Mouse (Mus musculus): ENCODE measurements around the gene Nck2. TPM values are rescaled to one million over a fixed set of nuclear protein-coding genes. Genes with fewer than 3 reads are reported as not detected.
"Not testable (repeated sequence)": the region's sequence is repeated elsewhere in the genome, so short reads cannot be mapped to it uniquely, and the experiment has no call there.

The Nck2 gene
- polyA plus RNA-seq, 1 experiment from 2014 or later, result 51.3 TPM

DNA sequence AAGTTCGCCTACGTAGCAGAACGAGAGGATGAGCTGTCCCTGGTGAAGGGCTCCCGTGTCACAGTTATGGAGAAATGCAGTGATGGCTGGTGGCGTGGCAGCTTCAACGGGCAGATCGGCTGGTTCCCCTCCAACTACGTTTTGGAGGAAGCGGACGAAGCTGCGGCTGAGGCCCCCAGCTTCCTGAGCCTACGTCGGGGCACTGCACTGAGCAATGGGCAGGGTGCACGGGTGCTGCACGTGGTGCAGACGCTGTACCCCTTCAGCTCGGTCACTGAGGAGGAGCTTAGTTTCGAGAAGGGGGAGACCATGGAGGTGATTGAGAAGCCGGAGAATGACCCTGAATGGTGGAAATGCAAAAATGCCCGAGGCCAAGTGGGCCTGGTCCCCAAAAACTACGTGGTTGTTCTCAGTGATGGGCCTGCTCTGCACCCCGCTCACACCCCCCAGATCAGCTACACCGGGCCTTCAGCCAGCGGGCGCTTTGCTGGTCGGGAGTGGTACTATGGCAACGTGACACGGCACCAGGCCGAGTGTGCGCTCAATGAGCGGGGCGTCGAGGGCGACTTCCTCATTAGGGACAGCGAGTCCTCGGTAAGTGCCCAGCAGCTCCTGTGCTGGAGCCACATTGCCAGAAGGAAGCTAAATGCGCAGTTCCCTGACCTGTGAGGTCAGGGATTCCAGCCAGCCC lies 109.8 kb downstream of the Nck2 start:
- 89% methylated on average over 37 of the region's 37 CpGs for WGBS
- not testable (repeated sequence) for H3K9me3 ChIP-seq; H3K4me2 ChIP-seq; H3K27ac ChIP-seq; H3K4me3 ChIP-seq; H3K9ac ChIP-seq; H3K27me3 ChIP-seq; ATAC-seq (ENCODE audit: borderline replicate concordance, extremely low read depth, low FRiP score, low TSS enrichment)
- Histone ChIP-seq H3K36me3 (peaks cover 14% of the 10 kb centered on the region; the same call in 1 of the 2 replicates), H3K4me1 (peaks cover 27% of the 10 kb centered on the region)

DNA sequence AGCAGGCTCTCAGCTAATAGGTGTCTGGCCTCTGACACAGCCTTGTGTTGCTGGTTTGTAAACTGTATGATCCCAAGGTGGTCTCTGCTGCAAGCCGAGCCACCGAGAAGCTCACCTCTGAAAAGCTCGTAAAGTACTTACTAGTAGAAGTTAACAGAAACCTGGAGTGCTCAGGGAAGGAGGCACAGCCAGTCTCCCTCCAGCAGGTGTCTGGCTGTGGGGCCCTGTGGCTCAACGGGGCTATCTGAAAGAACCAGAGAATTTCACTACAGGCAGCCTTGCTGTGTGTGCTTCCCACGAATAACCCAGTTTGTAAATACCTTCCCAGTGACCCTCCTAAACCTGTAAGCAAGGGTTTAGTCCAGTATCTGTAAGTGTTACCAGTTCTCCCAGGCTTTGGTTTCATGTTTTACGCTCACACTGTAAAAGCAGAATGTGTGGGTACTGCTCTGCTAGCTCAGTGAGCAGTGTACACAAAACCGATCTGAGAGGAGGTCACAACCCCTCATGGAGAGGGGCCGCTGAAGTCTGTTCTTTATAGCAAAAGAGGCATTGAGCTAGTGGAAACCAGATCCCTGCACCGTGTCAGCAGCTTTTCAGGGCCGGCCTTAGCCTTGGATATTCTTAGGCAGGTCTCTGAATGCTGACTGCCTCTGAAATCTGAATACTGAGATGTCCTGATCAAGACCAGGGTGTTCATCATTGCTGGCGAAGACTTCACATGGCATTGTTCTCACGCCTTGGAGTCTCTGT lies 111.0 kb downstream of the Nck2 start:
- Histone ChIP-seq H3K27ac (peak overlapping the region; percentile 49), H3K9me3 (no peaks in the 10 kb centered on the region), H3K4me3 (no peak overlapping the region), H3K4me2 (no peak overlapping the region), H3K9ac (no peak overlapping the region), H3K36me3 (peaks cover 14% of the 10 kb centered on the region; the same call in 1 of the 2 replicates), H3K4me1 (peaks cover 27% of the 10 kb centered on the region), H3K27me3 (no peaks in the 10 kb centered on the region)
- WGBS, result 57% methylated on average over 12 of the region's 12 CpGs
- 0 out of 2 replicates have a peak, but pooled peaks have one; percentile 32 for ATAC-seq (ENCODE audit: borderline replicate concordance, extremely low read depth, low FRiP score, low TSS enrichment)

DNA sequence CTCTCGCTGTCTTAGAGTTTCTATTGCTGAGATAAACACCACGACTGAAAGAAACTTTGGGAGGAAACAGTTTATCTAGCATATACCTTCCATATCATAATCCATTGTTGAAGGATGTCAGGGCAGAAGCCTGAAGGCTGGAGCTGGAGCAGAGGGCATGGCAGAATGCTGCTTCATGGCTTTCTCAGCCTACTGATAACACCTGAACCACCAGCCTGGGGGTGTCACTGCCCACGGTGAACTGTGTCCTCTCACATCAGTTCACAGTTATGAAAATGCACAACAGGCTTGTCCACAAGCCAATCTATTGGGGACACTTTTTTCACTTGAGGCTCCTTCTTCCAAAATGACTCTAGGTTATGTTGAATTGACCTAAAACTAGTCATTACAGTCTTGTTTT lies 114.0 kb downstream of the Nck2 start:
- H3K4me1 ChIP-seq, result peaks cover 35% of the 10 kb centered on the region
- no peak for ATAC-seq (ENCODE audit: borderline replicate concordance, extremely low read depth, low FRiP score, low TSS enrichment)
- no peaks in the 10 kb centered on the region for H3K27me3 ChIP-seq
- H3K36me3 ChIP-seq, result peaks cover 14% of the 10 kb centered on the region; the same call in 1 of the 2 replicates
- no peaks in the 10 kb centered on the region for H3K9me3 ChIP-seq
- H3K9ac ChIP-seq, result no peak overlapping the region
- no peak overlapping the region for H3K4me2 ChIP-seq
- H3K4me3 ChIP-seq, result no peak overlapping the region
- 77% methylated on average over 3 of the region's 3 CpGs for WGBS
- H3K27ac ChIP-seq, result no peak overlapping the region

DNA sequence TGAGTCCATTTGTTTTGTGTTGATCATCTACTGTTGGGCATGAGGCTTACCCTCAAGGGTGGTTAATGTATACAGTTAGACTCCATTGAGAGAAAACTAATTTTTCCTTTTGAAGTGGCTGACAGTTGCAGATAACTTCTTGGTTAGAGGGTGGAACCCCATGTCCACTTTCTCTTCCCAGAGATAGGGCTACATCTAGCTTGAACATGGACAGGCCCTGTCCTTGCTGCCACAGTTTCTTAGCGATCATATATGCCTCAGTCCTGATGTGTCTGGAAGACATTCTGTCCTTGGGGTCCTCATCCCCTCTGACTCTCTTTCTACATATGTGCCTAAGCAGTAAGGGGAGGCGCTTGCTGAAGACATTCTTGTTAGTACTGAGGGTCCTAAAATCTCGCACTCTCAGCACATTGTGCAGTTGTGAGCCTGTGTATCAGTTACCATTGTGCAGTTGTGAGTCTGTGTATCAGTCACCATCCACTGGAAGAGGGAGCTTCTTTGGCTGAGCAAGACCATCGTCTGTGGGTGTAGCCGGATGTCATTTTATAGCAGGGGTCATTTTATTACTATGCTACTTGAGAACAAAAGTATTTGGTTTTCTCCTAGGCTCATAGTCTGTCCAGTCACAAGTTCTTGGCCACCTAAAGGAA lies 114.8 kb downstream of the Nck2 start:
- WGBS, result 91% methylated on average over 5 of the region's 5 CpGs
- Histone ChIP-seq H3K4me1 (peaks cover 30% of the 10 kb centered on the region), H3K27ac (no peak overlapping the region), H3K4me3 (no peak overlapping the region), H3K9me3 (no peaks in the 10 kb centered on the region), H3K4me2 (no peak overlapping the region), H3K9ac (no peak overlapping the region), H3K27me3 (no peaks in the 10 kb centered on the region), H3K36me3 (peaks cover 8% of the 10 kb centered on the region; the same call in 1 of the 2 replicates)
- no peak for ATAC-seq (ENCODE audit: borderline replicate concordance, extremely low read depth, low FRiP score, low TSS enrichment)

DNA sequence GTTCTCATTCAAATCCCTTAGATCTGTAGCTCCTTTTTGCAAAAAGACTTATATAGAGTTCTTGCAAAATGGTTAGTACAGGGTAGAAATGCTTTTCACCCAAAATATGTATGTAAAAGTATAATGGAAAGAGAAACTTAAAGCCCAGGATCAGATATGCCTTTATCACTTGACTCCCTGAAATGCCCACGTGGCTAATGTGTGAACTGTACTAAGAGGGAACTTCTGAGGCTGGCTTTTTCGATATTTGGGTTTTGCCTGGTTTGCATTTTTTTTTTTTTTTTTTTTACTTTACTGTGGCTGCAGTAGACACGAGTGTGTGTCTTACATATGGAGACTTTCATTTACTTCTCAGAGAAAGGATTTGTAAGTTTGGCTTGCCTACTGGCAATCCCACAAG lies 116.7 kb downstream of the Nck2 start:
- WGBS, result 63% methylated on average over 3 of the region's 3 CpGs
- H3K36me3 ChIP-seq, result 0 out of 2 replicates have a peak, but pooled peaks cover 3% of the 10 kb centered on the region
- H3K4me1 ChIP-seq, result peaks cover 12% of the 10 kb centered on the region
- H3K27ac ChIP-seq, result peak overlapping the region; percentile 20; the same call in 1 of the 2 replicates
- ATAC-seq (ENCODE audit: borderline replicate concordance, extremely low read depth, low FRiP score, low TSS enrichment), result no peak
- H3K9me3 ChIP-seq, result no peaks in the 10 kb centered on the region
- no peak overlapping the region for H3K9ac ChIP-seq
- no peak overlapping the region for H3K4me3 ChIP-seq
- no peaks in the 10 kb centered on the region for H3K27me3 ChIP-seq
- H3K4me2 ChIP-seq, result no peak overlapping the region

DNA sequence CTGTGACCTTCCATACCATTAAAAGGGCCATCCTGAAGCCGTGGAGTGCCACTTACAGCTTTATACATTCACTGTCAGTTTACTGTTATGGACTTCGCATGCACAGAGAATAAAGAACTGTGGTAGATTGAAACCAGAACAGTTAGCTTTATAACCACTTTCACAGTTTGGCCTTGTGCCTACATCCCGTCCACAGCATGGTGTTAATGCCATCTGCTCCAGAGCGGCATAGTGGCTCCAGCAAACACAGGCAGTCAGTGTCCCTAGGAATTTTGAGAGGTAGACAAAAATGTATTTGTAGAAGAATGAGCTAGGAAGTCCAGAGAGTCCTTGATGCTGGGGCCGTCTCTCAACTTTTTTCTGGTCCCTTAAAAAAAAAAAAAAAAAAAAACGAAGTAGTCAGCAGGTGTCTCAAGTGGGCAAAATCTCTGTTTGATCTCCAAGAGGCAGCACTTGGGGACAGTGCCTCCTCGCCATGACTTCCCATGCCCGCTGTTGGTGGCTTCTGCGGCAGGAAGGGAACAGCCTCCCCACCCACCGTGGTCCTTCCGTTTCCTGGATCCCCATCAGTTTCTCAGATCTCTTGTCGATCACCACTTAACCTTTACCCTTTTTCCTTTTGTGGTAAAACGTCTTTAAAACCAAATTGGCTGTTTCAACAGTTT lies 117.8 kb downstream of the Nck2 start:
- ATAC-seq (ENCODE audit: borderline replicate concordance, extremely low read depth, low FRiP score, low TSS enrichment), result peak; percentile 78
- Histone ChIP-seq H3K27ac (no peak overlapping the region), H3K4me3 (no peak overlapping the region), H3K4me1 (peaks cover 9% of the 10 kb centered on the region; the same call in 1 of the 2 replicates), H3K27me3 (no peaks in the 10 kb centered on the region), H3K4me2 (no peak overlapping the region), H3K9me3 (no peaks in the 10 kb centered on the region), H3K9ac (no peak overlapping the region), H3K36me3 (no peaks in the 10 kb centered on the region)
- 48% methylated on average over 13 of the region's 13 CpGs for WGBS

DNA sequence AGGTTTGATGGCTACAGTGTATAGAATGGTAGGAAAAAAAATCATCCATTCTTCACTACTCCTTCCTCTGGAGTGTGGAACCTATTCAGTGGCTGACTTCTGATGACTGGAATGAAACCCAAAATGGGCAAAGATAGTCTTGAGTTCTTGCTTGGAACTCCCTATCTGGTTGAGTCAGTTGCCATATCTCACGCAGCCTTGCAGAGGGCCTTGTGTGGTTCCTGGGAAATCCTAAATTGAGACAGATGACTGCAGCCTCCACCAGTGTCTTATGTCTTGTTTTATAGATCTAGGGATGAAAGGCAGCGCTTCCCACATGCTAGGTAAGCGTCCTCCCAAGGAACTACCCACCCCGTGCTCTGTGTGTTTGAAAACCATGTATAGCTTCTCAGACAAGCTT lies 120.9 kb downstream of the Nck2 start:
- ATAC-seq (ENCODE audit: borderline replicate concordance, extremely low read depth, low FRiP score, low TSS enrichment), result no peak
- Histone ChIP-seq H3K4me1 (peaks cover 9% of the 10 kb centered on the region; the same call in 1 of the 2 replicates), H3K4me2 (no peak overlapping the region), H3K9ac (no peak overlapping the region), H3K36me3 (peaks cover 6% of the 10 kb centered on the region; the same call in 1 of the 2 replicates), H3K27me3 (no peaks in the 10 kb centered on the region), H3K27ac (no peak overlapping the region), H3K9me3 (no peaks in the 10 kb centered on the region), H3K4me3 (no peak overlapping the region)
- WGBS, result 95% methylated on average over 4 of the region's 4 CpGs

DNA sequence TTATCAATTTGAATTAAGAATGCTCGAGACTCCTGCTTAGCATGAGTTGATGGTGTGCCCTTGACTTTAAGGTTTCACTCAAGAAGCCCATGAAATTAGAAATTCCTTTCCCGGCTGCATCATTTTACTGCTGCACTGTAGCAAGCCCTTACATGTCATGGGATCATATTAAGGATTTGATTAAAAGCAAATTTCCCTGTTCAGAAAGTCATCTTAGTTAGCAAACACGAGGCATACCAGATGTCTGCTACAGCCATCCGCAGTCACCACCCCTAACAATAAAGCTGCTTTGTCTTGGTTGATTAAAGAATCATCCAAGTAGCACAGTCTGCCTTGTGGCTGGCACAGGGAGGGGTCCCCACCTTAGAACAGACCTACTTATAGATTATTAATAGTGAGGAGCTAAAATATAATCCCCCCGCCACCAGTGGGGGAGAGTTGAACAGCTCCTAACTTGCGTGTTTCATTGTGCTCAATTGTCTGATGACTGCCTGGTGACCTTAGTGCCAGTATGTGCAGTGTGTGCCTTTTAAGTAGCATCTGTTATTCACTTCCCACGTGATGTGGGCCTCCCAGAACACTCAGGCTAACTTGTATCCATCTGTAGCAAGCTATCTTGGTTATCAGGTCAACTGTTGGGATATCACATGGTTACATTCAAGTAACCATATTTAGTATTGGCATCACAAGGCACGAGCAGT lies 122.4 kb downstream of the Nck2 start:
- Histone ChIP-seq H3K4me1 (0 out of 2 replicates have a peak, but pooled peaks cover 3% of the 10 kb centered on the region), H3K4me2 (no peak overlapping the region), H3K27me3 (no peaks in the 10 kb centered on the region), H3K36me3 (peaks cover 16% of the 10 kb centered on the region; the same call in 1 of the 2 replicates), H3K9ac (no peak overlapping the region), H3K4me3 (no peak overlapping the region), H3K9me3 (no peaks in the 10 kb centered on the region), H3K27ac (no peak overlapping the region)
- no peak for ATAC-seq (ENCODE audit: borderline replicate concordance, extremely low read depth, low FRiP score, low TSS enrichment)
- WGBS, result 82% methylated on average over 8 of the region's 8 CpGs

DNA sequence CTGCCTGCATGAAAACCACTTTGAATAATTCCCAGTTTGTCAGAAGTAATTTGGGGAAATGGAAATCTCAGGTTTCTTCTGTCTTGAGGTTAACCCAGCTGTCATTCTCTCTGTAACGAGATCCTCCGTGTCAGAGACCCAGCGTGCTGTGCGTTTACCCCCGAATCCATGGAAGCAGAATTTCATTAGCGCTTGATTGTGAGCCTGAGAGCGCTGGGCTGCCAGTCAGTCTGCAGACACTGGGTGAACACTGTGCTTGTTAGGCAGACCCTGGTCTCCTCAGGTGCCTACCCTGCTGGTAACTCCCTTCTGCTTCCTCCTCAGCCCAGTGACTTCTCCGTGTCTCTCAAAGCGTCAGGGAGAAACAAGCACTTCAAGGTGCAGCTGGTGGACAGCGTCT lies 124.4 kb downstream of the Nck2 start:
- H3K9ac ChIP-seq, result no peak overlapping the region
- H3K4me1 ChIP-seq, result no peaks in the 10 kb centered on the region
- peaks cover 16% of the 10 kb centered on the region; the same call in 1 of the 2 replicates for H3K36me3 ChIP-seq
- H3K4me3 ChIP-seq, result no peak overlapping the region
- no peaks in the 10 kb centered on the region for H3K9me3 ChIP-seq
- 84% methylated on average over 10 of the region's 10 CpGs for WGBS
- no peak overlapping the region for H3K27ac ChIP-seq
- no peak overlapping the region for H3K4me2 ChIP-seq
- H3K27me3 ChIP-seq, result no peaks in the 10 kb centered on the region
- no peak; the same call in 1 of the 2 replicates for ATAC-seq (ENCODE audit: borderline replicate concordance, extremely low read depth, low FRiP score, low TSS enrichment)

DNA sequence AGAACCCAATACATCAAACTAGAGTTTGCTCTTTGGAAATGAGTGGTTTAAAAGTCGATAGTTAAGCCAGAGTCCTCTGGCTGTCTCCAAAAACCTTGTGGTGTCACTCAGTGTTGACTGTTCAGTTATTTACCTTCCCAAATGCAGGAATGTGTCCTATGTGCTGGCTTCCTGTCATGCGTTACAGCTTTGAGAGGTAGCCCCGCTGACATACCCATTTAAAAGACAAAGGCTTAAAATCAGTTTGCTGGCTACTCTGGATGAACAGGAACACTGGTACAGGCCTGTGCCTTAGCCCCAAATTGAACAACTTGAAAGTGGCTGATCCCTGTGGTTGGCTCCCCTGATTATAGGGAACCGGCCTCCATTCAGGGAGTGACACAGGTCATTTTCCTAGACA lies 126.7 kb downstream of the Nck2 start:
- Histone ChIP-seq H3K27me3 (no peaks in the 10 kb centered on the region), H3K36me3 (peaks cover 16% of the 10 kb centered on the region; the same call in 1 of the 2 replicates), H3K4me1 (no peaks in the 10 kb centered on the region), H3K27ac (no peak overlapping the region), H3K4me2 (no peak overlapping the region), H3K9ac (no peak overlapping the region), H3K4me3 (no peak overlapping the region), H3K9me3 (no peaks in the 10 kb centered on the region)
- 88% methylated on average over 4 of the region's 4 CpGs for WGBS
- no peak for ATAC-seq (ENCODE audit: borderline replicate concordance, extremely low read depth, low FRiP score, low TSS enrichment)

DNA sequence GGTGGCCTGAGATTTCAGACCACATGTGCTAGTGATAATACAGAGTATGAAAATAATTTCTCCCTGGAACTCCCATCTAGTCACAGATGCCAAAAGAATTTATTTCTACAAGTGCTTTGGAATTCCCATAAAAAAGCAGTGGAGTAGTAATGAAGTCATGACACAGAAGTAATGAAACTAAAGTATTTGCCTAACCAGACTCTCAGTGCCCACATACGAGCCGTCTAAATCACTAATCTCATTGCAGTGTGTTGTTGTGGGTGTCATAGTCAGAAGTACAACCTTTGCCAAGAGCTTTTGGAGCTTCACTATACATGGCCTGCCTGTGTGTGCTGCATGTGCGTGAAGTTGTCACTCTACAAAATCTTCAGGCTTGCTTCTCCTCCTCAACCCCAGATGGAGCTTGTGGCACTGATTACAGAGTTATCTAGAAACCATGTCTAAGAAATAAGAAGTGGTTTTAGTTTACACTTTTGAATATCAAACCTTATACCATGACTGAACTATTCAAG lies 130.5 kb downstream of the Nck2 start:
- Histone ChIP-seq H3K4me3 (no peak overlapping the region), H3K9me3 (no peaks in the 10 kb centered on the region), H3K36me3 (peaks cover 9% of the 10 kb centered on the region; the same call in 1 of the 2 replicates), H3K9ac (no peak overlapping the region), H3K4me1 (no peaks in the 10 kb centered on the region), H3K27ac (no peak overlapping the region), H3K4me2 (no peak overlapping the region), H3K27me3 (no peaks in the 10 kb centered on the region)
- ATAC-seq (ENCODE audit: borderline replicate concordance, extremely low read depth, low FRiP score, low TSS enrichment), result no peak
- WGBS, result 76% methylated on average over 3 of the region's 3 CpGs

Data from lung, embryonic 15.5 days (tissue).